Mouse (Mus musculus) left cerebral cortex, adult 11 months (tissue): ENCODE measurements around the gene Opn4.
A peak's percentile ranks its signal among the peaks of the same experiment; 100 is the strongest.

Source experiments
- DNase-seq: peaks from one replicate; pipeline ENCODE4 v3.0.0; 2022; ENCODE audit warnings: low spot score

Gene Opn4

GRCm38 (mm10) chr14:34562393-34562792 lies 37.5 kb downstream of the Opn4 start:
- DNase-seq, result no peak

- DNase-seq, result no peak
These were observed 38.3 kb downstream of the Opn4 start for GRCm38 (mm10) chr14:34561647-34562046.

GRCm38 (mm10) chr14:34558947-34559346 lies 41.0 kb downstream of the Opn4 start:
- no peak for DNase-seq

GRCm38 (mm10) chr14:34555211-34555610 lies 44.7 kb downstream of the Opn4 start:
- no peak for DNase-seq

GRCm38 (mm10) chr14:34554047-34554446 lies 45.9 kb downstream of the Opn4 start:
- no peak for DNase-seq

- no peak for DNase-seq
These were observed 46.5 kb downstream of the Opn4 start for GRCm38 (mm10) chr14:34553470-34553869.

- no peak for DNase-seq
These were observed 47.7 kb downstream of the Opn4 start for GRCm38 (mm10) chr14:34552226-34552625.

- DNase-seq, result peak; percentile 66
These were observed 50.8 kb downstream of the Opn4 start for GRCm38 (mm10) chr14:34549004-34549671.

GRCm38 (mm10) chr14:34548391-34549001 lies 51.4 kb downstream of the Opn4 start:
- DNase-seq, result peak; percentile 36

- no peak for DNase-seq
These were observed 55.4 kb downstream of the Opn4 start for GRCm38 (mm10) chr14:34544545-34544944.

GRCm38 (mm10) chr14:34544001-34544400 lies 55.9 kb downstream of the Opn4 start:
- no peak for DNase-seq

GRCm38 (mm10) chr14:34543596-34543995 lies 56.3 kb downstream of the Opn4 start:
- DNase-seq, result no peak

GRCm38 (mm10) chr14:34541896-34542295 lies 58.0 kb downstream of the Opn4 start:
- no peak for DNase-seq

GRCm38 (mm10) chr14:34540685-34541162 lies 59.2 kb downstream of the Opn4 start:
- no peak for DNase-seq
